Mouse (Mus musculus) liver, embryonic 14.5 days (tissue): ENCODE measurements at regions not wholly inside any gene's neighbourhood (a gene's known extent, or its start where the extent isn't known, plus 50 kb on each side); places are given as distances from the start of the nearest gene placed in this dataset.

Experiments used
- CTCF ChIP-seq: IDR thresholded peaks from 2 replicates; pipeline ENCODE4 v1.5.1; 2016; ENCODE audit warnings: antibody characterized with exemption, low read depth, control low read depth
- EP300 ChIP-seq: IDR thresholded peaks from 2 replicates; pipeline ENCODE4 v1.6.1; 2016; ENCODE audit warnings: antibody characterized with exemption, low read depth

DNA sequence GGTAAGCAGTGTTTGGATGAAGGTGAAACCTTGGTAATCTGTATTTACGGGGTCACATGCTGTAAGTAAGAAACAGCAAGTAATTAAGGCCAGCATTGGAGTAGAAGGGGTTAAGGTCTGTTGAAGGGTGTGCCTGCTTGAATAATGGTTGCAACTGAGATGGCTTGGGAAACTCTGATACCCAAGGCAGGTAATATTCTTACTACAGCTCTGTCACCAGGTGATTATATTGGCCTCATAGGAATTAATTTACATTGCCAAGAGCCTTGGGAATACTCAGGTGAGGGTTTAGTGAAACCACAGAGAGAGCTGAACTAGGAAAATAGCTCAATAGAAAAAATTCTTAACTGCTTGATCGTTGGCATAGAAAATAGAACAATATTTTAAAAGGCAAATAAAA is 73.8 kb upstream of the Lcorl start:
- TF ChIP-seq CTCF, result no peak
- TF ChIP-seq EP300, result no peak
